Mouse (Mus musculus) kidney, adult 2 months (tissue): ENCODE measurements around the gene Tbc1d1.

Experiments used
- CTCF ChIP-seq: fragments of 200-500 bp; conservative IDR thresholded peaks from 2 replicates; pipeline ENCODE4 v1.5.1; 2011; ENCODE audit warnings: low read depth, mild to moderate bottlenecking, control low read depth, low read length, moderate library complexity, mixed read lengths; ENCODE audit not compliant: insufficient read depth, insufficient read length
- POLR2A ChIP-seq: fragments of 200-500 bp; IDR thresholded peaks from one replicate; pipeline ENCODE4 v1.6.1; 2011; ENCODE audit warnings: low read depth, low read length, control low read depth

DNA sequence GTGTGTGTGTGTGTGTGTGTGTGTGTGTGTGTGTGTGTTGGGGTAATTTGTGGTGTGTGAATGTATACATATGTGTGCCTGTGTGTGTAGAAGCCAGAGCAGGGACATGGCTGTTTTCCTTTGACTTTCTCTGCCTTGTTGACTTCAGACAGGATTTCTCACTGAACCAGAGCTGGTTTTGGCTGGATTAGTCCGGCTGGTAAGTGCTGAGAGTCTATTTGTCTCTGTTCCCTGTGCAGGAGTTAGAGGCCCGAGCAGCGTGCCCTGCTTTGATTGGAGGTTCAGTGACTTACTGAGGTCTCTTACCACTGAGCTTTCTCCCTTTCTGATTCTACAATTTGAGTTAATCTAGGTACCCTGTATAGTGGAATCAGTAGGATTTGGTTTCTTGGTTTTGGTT lies 109.8 kb downstream of the Tbc1d1 start:
- TF ChIP-seq POLR2A (no peak), CTCF (no peak)
